Mouse (Mus musculus) C2C12 (cell line): ENCODE data around the gene Lrrc2.

Experiments
- CTCF ChIP-seq: IDR thresholded peaks from one replicate; pipeline ENCODE4 v1.5.1; 2011; ENCODE audit not compliant: control insufficient read depth, insufficient read depth, insufficient read length
- MAX ChIP-seq: IDR thresholded peaks from one replicate; pipeline ENCODE4 v1.6.1; 2011; ENCODE audit warnings: mild to moderate bottlenecking, control low read depth

DNA sequence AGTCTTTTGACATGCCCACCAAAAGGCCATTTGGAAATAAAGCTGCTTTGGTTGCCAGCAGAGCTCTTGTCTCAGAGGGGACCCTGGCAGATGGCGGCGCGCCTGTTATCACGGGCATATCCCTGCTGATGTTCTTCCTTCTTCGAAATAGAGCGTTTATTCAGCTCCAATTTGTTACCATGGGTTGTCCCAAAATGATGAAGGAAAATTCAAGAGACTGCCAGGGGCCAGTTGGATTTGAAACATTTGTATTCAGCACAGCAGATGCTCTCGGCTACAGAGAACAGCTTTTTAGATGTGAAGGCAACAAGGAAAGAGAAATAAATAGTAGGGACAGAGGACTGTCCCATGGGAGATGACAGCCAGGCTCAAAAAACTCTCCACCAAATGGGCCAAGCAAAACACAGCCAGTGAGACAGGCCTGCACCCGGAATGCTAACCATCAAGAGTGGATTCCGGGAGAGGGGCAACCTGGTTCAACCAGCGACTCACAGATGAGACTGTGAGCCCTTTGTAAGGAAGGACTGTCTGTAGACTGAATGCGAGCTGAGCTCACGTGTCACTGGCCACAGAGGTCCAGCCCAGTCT is 17.4 kb upstream of the Lrrc2 start:
- TF ChIP-seq CTCF, result no peak
- TF ChIP-seq MAX, result no peak
